Mouse (Mus musculus) olfactory bulb, adult 2 months (tissue): Measurements from ENCODE around the gene Pcgf3. TPM values are rescaled to one million over a fixed set of nuclear protein-coding genes. Genes with fewer than 3 reads are reported as not detected.
A peak's percentile ranks its signal among the peaks of the same experiment; 100 is the strongest.
"Not testable (repeated sequence)": the region's sequence is repeated elsewhere in the genome, so short reads cannot be mapped to it uniquely, and the experiment has no call there.

Experiments
- H3K27ac ChIP-seq: fragments of 200-500 bp; 2 replicates; pipeline ENCODE4 v1.5.1; 2012; ENCODE audit warnings: low read depth, low read length; ENCODE audit not compliant: insufficient read depth
- H3K4me1 ChIP-seq: fragments of 200-500 bp; 2 replicates; pipeline ENCODE4 v1.6.1; 2012; ENCODE audit warnings: low read length; ENCODE audit not compliant: control insufficient read depth, insufficient read depth
- H3K4me3 ChIP-seq: fragments of 200-500 bp; 2 replicates; pipeline ENCODE4 v1.5.1; 2012; ENCODE audit warnings: mild to moderate bottlenecking, low read depth, low read length, moderate library complexity; ENCODE audit not compliant: insufficient read depth
- CTCF ChIP-seq: fragments of 200-500 bp; IDR thresholded peaks from 2 replicates; pipeline ENCODE4 v1.5.1; 2012; ENCODE audit warnings: low read depth, mild to moderate bottlenecking, low read length, moderate library complexity; ENCODE audit not compliant: insufficient read depth
- POLR2A ChIP-seq: fragments of 200-500 bp; IDR thresholded peaks from 2 replicates; pipeline ENCODE4 v1.6.1; 2012; ENCODE audit warnings: mild to moderate bottlenecking, low read depth, low read length, moderate library complexity; ENCODE audit not compliant: insufficient read depth
- WGBS: fragments of 180-500 bp; shearing (Covaris S2); methylation state at CpG from one replicate; pipeline ENCODE4 v1.1.7; 2018; 5-methylcytosine and 5-hydroxymethylcytosine counted together
- polyA plus RNA-seq: library from polyadenylated mRNA; stranded (reverse); fragments of >200 nt; gene quantifications from 2 replicates; pipeline ENCODE4 v1.2.4, GENCODE M21; 2012; ENCODE audit warnings: low replicate concordance; ENCODE audit not compliant: missing spikeins, insufficient read depth, insufficient read length

Pcgf3 gene
- polyA plus RNA-seq, 1 experiment = not detected

DNA sequence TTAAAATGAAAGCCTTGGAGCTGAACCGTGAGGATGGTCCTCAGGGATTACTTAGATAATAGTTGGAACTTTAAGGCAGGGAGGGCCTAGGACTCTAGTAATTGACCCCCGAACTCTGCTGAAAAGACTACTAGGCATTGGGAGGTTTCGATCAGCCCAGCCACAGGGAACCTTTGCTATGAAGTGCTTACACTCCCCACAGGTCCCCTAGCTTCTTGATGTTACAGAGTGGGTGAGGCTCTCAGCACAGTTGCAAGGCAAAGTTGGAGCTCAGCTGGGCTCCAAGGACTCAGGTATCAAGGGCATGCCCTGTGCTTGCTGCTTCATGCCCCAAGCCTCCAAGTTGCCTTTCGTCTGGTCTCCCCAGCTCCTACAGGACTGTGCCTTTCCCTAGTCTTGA is 1.4 kb downstream of the Pcgf3 start:
- no peak for TF ChIP-seq POLR2A
- TF ChIP-seq CTCF = no peak
- Histone ChIP-seq H3K27ac (no peak overlapping the region), H3K4me1 (peaks cover 10% of the 10 kb centered on the region), H3K4me3 (peak overlapping the region; percentile 88)
- WGBS = 38% methylated on average over 4 of the region's 4 CpGs

DNA sequence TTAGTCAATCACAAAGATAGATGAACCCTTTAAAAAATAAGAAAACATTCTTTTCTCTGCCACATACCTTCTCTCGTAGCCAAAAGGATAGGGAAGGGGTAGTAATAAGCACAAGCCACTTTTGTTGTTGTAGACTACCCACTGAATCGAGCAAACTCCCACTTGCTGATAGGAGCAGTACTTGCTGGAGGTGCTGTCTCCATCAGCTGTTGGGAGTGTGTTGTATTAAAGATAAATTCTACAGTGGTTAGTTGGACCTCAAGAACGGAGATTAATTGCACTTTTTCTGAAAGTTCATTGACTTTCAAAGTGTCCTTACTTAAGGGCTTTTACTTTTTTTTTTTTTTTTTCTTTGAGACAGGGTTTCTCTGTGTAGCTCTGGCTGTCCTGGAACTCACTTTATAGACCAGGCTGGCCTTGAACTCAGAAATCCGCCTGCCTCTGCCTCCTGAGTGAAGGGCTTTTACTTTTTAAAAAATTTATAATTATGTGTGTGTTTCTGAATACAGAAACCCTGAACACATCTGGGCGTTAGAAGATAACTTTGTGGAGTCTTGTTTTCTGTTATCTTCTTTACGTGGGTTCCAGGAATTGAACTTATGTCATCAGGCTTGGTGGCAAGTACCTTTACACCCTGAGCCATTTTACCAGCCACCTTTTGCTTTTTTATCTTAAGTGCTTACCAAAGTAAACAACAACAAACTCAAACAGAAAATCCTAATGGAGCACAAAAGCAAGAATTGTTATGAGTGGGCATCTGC is 4.3 kb downstream of the Pcgf3 start:
- no peak for TF ChIP-seq POLR2A
- TF ChIP-seq CTCF = no peak
- Histone ChIP-seq H3K4me3 (no peak overlapping the region), H3K27ac (no peak overlapping the region), H3K4me1 (peaks cover 13% of the 10 kb centered on the region)
- 79% methylated on average over 6 of the region's 6 CpGs for WGBS

DNA sequence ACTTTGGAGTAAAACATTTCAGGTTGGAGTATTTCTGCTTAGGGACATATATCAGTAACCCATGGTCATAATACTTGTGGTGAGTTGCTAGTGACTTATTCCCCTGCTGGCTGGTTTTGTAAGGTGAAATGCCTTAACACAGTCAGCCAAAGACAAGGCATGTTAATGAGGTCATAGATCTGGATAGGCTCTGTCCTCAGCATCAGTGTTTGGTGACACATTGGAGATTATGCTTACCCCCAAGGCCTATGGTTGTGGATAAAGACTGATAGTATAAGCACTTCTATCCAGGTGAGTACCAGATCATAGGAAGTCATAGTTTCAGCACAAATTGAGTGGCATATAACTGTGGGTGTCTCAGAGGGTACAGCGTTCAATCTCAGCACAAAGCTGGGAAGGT is 5.6 kb downstream of the Pcgf3 start:
- no peak for TF ChIP-seq CTCF
- TF ChIP-seq POLR2A = no peak
- no peak overlapping the region for H3K4me3 ChIP-seq
- WGBS = 66% methylated on average over 1 of the region's 1 CpGs
- peaks cover 9% of the 10 kb centered on the region for H3K4me1 ChIP-seq
- no peak overlapping the region for H3K27ac ChIP-seq

DNA sequence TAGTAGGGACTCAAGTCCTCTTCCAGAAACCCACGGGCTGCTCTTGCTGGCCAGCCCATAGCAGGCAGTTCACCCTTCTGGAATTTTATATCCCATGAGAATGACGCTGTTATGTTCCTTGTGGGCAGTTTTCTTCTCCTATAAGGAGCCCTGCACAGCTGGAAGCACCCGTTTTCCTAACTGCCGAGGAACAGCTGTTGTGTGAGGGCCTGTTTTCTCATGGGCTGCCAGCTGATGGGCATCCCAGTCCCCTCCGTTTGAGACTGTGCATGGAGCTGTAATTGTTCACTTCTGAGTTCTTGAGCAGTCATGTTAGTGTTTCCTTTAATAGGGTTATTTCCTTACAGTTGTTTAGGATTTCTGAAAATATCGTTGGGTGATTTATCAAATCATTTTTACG is 8.6 kb downstream of the Pcgf3 start:
- no peak for TF ChIP-seq CTCF
- no peak for TF ChIP-seq POLR2A
- H3K4me1 ChIP-seq = peaks cover 2% of the 10 kb centered on the region; the same call in 1 of the 2 replicates
- H3K4me3 ChIP-seq = no peak overlapping the region
- no peak overlapping the region for H3K27ac ChIP-seq
- 59% methylated on average over 7 of the region's 7 CpGs for WGBS

DNA sequence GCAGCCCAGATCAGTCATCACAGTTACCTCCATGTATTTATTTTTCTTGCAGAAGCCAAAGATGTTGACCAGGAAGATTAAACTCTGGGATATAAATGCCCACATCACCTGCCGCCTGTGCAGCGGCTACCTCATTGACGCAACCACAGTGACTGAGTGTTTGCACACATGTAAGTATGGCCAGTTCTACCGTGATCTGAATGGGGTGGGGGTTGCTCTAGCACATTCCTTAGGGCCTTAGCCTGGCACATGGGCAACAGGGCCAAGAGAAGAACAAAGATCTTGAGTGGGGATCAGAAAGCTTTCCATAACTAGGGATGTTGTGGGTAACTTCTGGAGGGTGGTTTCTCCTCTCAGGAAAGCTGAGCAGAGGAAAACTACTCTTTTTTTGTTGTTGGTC is 12.7 kb downstream of the Pcgf3 start:
- WGBS = 82% methylated on average over 4 of the region's 4 CpGs
- TF ChIP-seq CTCF (no peak), POLR2A (no peak)
- Histone ChIP-seq H3K4me1 (peaks cover 2% of the 10 kb centered on the region; the same call in 1 of the 2 replicates), H3K27ac (no peak overlapping the region), H3K4me3 (no peak overlapping the region)

DNA sequence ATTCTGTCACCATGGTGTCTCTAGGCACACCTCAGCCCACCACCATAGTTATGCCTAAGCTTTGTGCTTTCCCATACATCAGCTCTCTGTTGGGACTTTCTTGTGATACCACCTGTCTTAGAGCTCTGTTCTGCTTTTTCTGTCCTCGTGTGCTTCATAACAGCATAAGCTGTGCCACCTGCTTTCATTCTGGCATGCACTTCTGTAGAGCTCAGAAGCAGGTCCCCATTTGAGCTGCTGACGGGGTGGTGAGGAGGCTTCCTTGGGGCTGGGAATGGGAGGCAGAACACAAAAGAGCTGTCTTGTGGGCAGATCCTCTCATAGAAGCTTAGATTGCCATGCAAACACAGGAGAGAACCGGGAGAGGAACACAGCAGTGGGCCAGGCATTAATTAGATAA is 14.9 kb downstream of the Pcgf3 start:
- Histone ChIP-seq H3K27ac (no peak overlapping the region), H3K4me1 (no peaks in the 10 kb centered on the region), H3K4me3 (no peak overlapping the region)
- TF ChIP-seq CTCF (no peak), POLR2A (no peak)
- WGBS = 51% methylated on average over 3 of the region's 3 CpGs

DNA sequence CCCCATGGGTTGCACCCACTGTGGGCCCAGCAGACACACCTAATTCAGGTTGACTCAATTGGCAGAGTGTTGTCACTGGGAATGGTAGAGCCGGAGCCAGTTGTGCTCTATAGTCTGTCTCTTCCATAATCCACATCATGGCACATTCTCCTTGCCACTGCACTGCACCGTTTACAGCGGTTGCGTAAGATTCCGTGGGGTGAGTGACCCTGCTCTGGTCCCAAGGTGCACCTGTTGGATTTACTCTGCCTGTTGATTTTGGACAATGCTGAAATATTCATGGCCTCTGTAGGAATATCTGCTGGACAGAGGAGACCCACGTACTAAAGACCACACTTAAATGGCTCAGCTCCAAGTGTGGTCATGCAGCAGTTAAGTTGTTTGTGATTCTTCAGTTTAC is 22.0 kb downstream of the Pcgf3 start:
- WGBS = 90% methylated on average over 6 of the region's 6 CpGs

DNA sequence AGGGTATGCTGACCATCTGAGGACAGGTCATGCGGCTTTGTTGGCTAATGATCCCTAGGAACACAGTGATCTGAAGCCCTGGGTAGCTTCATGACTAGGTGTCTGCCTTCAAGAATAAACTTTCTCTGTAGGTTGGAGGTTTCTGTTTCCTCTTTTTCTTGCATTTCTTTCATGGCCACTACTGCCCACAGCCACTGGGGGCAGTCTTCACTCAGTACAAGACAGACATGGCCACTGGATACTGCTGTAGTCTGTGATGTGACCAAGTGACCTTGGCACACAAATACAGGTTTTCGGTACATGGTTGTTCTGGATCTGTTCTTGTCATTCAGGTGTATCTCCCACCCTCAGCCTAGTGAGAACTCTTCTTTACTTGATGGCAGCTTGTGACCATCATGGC is 24.2 kb downstream of the Pcgf3 start:
- H3K27ac ChIP-seq = no peak overlapping the region
- TF ChIP-seq POLR2A (no peak), CTCF (no peak)
- no peak overlapping the region for H3K4me3 ChIP-seq
- H3K4me1 ChIP-seq = no peaks in the 10 kb centered on the region
- WGBS = 93% methylated on average over 2 of the region's 2 CpGs

More for the DNA sequence above, 22.0 kb downstream of the Pcgf3 start:
- Histone ChIP-seq H3K4me3 (no peak overlapping the region), H3K4me1 (no peaks in the 10 kb centered on the region), H3K27ac (no peak overlapping the region)
- TF ChIP-seq POLR2A (no peak), CTCF (no peak)

DNA sequence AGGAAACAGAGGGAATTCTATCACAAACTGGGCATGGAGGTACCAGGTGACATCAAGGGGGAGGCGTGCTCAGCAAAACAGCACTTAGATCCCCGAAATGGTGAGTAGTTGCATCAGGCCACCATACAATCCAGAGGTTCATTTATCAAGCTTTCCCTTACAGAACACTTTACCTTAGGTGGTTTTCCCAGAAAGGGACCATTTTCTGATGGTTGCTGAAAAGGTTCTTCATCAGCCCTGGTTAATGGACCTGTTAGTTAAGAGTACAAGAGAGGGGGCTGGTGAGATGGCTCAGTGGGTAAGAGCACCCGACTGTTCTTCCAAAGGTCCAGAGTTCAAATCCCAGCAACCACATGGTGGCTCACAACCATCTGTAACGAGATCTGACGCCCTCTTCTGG is 25.1 kb downstream of the Pcgf3 start:
- over 99% methylated on average over 5 of the region's 5 CpGs for WGBS
- H3K4me3 ChIP-seq = not testable (repeated sequence)

DNA sequence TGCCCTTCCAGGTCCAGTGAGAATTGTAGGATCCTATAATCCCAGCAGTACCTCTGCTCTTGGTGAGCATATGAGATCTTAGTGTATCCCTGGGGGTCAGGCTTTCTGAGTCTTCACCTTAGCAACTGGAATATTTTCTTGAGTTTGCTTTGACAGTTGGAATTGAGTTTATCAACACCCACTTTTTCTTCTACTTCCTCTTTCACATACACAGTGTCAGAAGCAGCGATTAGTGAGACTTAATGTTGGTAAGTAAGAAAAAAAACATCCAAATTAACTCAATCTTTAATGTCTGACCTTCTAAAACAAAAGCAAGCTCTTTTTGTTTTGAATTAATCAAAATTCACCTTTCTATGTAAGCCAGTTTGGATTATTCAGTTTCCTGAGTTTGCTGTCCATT is 40.5 kb downstream of the Pcgf3 start:
- TF ChIP-seq CTCF = no peak
- TF ChIP-seq POLR2A = no peak
- 81% methylated on average over 1 of the region's 1 CpGs for WGBS
- H3K4me3 ChIP-seq = no peak overlapping the region
- H3K27ac ChIP-seq = no peak overlapping the region
- H3K4me1 ChIP-seq = no peaks in the 10 kb centered on the region

More for the DNA sequence above, 25.1 kb downstream of the Pcgf3 start:
- H3K4me1 ChIP-seq, H3K27ac ChIP-seq: not testable (repeated sequence)
